Comparison of ENCODE assay signal across 22 mouse cellular contexts in the genomic region with DNA sequence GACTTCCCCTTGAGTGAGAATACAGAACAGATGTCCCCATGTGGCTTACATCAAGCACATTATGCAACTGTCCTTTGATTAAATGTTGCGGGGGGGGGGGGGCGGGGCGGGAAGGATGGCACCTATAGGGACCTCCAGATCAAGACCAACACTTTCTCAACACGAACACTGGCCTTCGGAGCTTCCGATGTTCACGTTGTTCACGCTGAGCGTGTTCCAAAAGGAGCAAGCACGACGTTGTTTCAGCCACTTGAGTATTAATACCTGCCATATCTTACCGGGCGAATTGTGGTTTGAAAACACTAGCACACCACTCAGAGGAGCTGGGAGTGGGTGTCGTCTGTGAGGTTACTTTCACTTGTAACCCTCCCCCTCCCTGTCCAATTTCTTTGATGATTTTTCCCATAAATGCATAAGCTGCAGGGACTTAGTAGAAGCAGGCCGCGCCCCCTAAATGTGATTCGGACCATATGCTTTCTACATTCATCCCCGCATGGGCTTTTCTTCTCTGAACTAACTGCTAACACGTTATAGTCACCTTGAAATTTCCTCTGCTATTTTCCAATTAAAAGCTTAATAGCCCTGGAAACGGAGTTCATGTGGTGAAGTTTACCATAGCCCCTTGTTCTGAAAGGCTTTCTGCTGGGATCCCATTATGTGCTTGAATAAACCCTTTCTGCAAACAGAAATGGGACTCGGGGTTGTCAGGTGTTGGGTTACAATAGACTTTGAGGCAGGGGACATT. TPM values are rescaled to one million over a fixed set of nuclear protein-coding genes. Genes with fewer than 3 reads are reported as not detected.
A peak's percentile ranks its signal among the peaks of the same experiment; 100 is the strongest.
DNase-seq lines count a peak whose midpoint lies in the region; ATAC-seq and TF ChIP-seq lines count a peak whose summit lies in the region.
"Had no signal": no experiment of that assay in that cellular context is flagged by ENCODE, and none has a peak within 500 bp of the region (broad histone marks: within the 10 kb centered on the region; RNA-seq: fewer than 3 reads in every experiment).

No protein-coding gene starts in this region.

- H3K4me1 ChIP-seq in limb, embryonic 11.5 days (ENCODE audit: control insufficient read depth, insufficient read depth, low read length) = peaks cover 23% of the 10 kb centered on the region
- H3K4me1 ChIP-seq in limb, embryonic 10.5 days = peaks cover 81% of the 10 kb centered on the region
- H3K4me1 ChIP-seq in embryonic facial prominence, embryonic 14.5 days (ENCODE audit: control insufficient read depth, insufficient read depth, low read length) = peaks cover 10% of the 10 kb centered on the region
- H3K4me1 ChIP-seq in forebrain, postnatal 0 days (ENCODE audit: insufficient read depth) = peaks cover 10% of the 10 kb centered on the region

- H3K4me2 ChIP-seq in limb, embryonic 11.5 days (ENCODE audit: low read depth, severe bottlenecking) = no peak overlapping the region
- no peak overlapping the region for H3K4me2 ChIP-seq in embryonic facial prominence, embryonic 14.5 days (ENCODE audit: low read depth, low read length)
- no peak overlapping the region for H3K4me2 ChIP-seq in forebrain, postnatal 0 days (ENCODE audit: low read depth)
- H3K4me2 ChIP-seq: heart, embryonic 11.5 days; lung, embryonic 14.5 days had no signal

- no peak overlapping the region for H3K4me3 ChIP-seq in limb, embryonic 11.5 days (ENCODE audit: low read depth, low read length)
- no peak overlapping the region for H3K4me3 ChIP-seq in limb, embryonic 10.5 days
- H3K4me3 ChIP-seq in embryonic facial prominence, embryonic 14.5 days (ENCODE audit: low read depth, low read length) = peak overlapping the region; percentile 15; the same call in 1 of the 2 replicates
- H3K4me3 ChIP-seq in forebrain, postnatal 0 days (ENCODE audit: low read depth, low read length) = no peak overlapping the region
- H3K4me3 ChIP-seq: erythroblast, embryonic 14.5 days had no signal

- H3K27ac ChIP-seq in limb, embryonic 11.5 days (replicated peaks; ENCODE audit: low read depth, low read length) = no peak overlapping the region
- no peak overlapping the region for H3K27ac ChIP-seq in limb, embryonic 10.5 days
- H3K27ac ChIP-seq in embryonic facial prominence, embryonic 14.5 days (replicated peaks; ENCODE audit: low read depth, low read length) = no peak overlapping the region
- no peak overlapping the region for H3K27ac ChIP-seq in forebrain, postnatal 0 days (ENCODE audit: low read depth, low read length)
- H3K27ac ChIP-seq: macrophage had no signal

- no peak for ATAC-seq in limb, embryonic 11.5 days (ENCODE audit: insufficient number of reproducible peaks, low FRiP score, low TSS enrichment, low read depth)
- ATAC-seq in embryonic facial prominence, embryonic 14.5 days (ENCODE audit: low read depth) = peak; percentile 31; the same call in 1 of the 2 replicates
- no peak for ATAC-seq in forebrain, postnatal 0 days

- H3K9me3 ChIP-seq in limb, embryonic 11.5 days (ENCODE audit: control insufficient read depth, low read length) = no peaks in the 10 kb centered on the region
- no peaks in the 10 kb centered on the region for H3K9me3 ChIP-seq in limb, embryonic 10.5 days (replicated peaks)
- H3K9me3 ChIP-seq in embryonic facial prominence, embryonic 14.5 days (ENCODE audit: control insufficient read depth, low read length) = no peaks in the 10 kb centered on the region
- H3K9me3 ChIP-seq in forebrain, postnatal 0 days (ENCODE audit: low read length) = no peaks in the 10 kb centered on the region

- no peaks in the 10 kb centered on the region for H3K36me3 ChIP-seq in limb, embryonic 11.5 days (ENCODE audit: control insufficient read depth, insufficient read depth, low read length)
- H3K36me3 ChIP-seq in limb, embryonic 10.5 days = no peaks in the 10 kb centered on the region
- no peaks in the 10 kb centered on the region for H3K36me3 ChIP-seq in embryonic facial prominence, embryonic 14.5 days (ENCODE audit: control insufficient read depth, insufficient read depth, low read length)
- H3K36me3 ChIP-seq in forebrain, postnatal 0 days (ENCODE audit: insufficient read depth) = no peaks in the 10 kb centered on the region

- under 1% methylated on average over 21 of the region's 21 CpGs for WGBS in limb, embryonic 11.5 days
- under 1% methylated on average over 21 of the region's 21 CpGs for WGBS in limb, embryonic 10.5 days
- WGBS in embryonic facial prominence, embryonic 14.5 days = 2% methylated on average over 21 of the region's 21 CpGs
- WGBS in forebrain, postnatal 0 days = under 1% methylated on average over 21 of the region's 21 CpGs

- H3K9ac ChIP-seq in limb, embryonic 11.5 days (ENCODE audit: low read length) = no peak overlapping the region
- H3K9ac ChIP-seq in embryonic facial prominence, embryonic 14.5 days (ENCODE audit: low read depth, low read length) = no peak overlapping the region
- H3K9ac ChIP-seq in forebrain, postnatal 0 days = no peak overlapping the region
- H3K9ac ChIP-seq: lung, embryonic 14.5 days had no signal

- peaks cover 76% of the 10 kb centered on the region for H3K27me3 ChIP-seq in limb, embryonic 11.5 days (ENCODE audit: control insufficient read depth, insufficient read depth, low read length)
- peaks cover 100% of the 10 kb centered on the region for H3K27me3 ChIP-seq in limb, embryonic 10.5 days (ENCODE audit: low read depth, poor library complexity, severe bottlenecking)
- peaks cover 99% of the 10 kb centered on the region for H3K27me3 ChIP-seq in embryonic facial prominence, embryonic 14.5 days (replicated peaks; ENCODE audit: control insufficient read depth, insufficient read depth, low read length)
- H3K27me3 ChIP-seq in forebrain, postnatal 0 days (ENCODE audit: insufficient read depth, low read length) = peaks cover 79% of the 10 kb centered on the region

- TF ChIP-seq CTCF in forebrain, postnatal 0 days (IDR thresholded peaks at IDR 0.05; ENCODE audit: low read depth) = no peak

- peak; percentile 66 for DNase-seq in limb, embryonic 11.5 days (ENCODE audit: low spot score)
- no peak for DNase-seq in limb, embryonic 10.5 days (ENCODE audit: low spot score)
- peak; percentile 72 for DNase-seq in embryo, embryonic 10.5 days (ENCODE audit: low spot score)
- DNase-seq in embryonic facial prominence, embryonic 14.5 days (ENCODE audit: low spot score) = peak; percentile 73
- DNase-seq in forebrain, postnatal 0 days = peak; percentile 37
- no peak for DNase-seq in testis, postnatal 14 days (ENCODE audit: low spot score)
- no peak for DNase-seq in cerebellum, adult 8-10 months
- no peak for DNase-seq in lung, postnatal 14 days
- DNase-seq: adrenal gland, adult 8-10 months; cerebellum, adult 11-12 months; gastrocnemius, postnatal 25 days; heart, postnatal 14 days; kidney, adult 2 months; kidney, postnatal 14 days; lung, embryonic 14.5 days; right cerebral cortex, adult 18-20 months had no signal

RNA-seq across cellular contexts. Expression of gene Dmrt3, which starts 2.5 kb away (rescaled TPM):
- polyA plus RNA-seq in limb, embryonic 11.5 days (2014; fragmentation: Nextera tagmentation; extraction: Ambion mirVana) = 0.05 and 0.07 TPM in 2 replicates
- 0.10 and 0.26 TPM in 2 replicates for polyA plus RNA-seq in limb, embryonic 10.5 days (2016; fragmentation: Nextera tagmentation; extraction: Ambion mirVana)
- polyA plus RNA-seq in embryonic facial prominence, embryonic 14.5 days (2014; fragmentation: Nextera tagmentation; extraction: Ambion mirVana) = 1.9 and 2.2 TPM in 2 replicates
- total RNA-seq in forebrain, postnatal 0 days (2014; rRNA removed) = 1.5 and 1.8 TPM in 2 replicates
- 1.5 and 2.1 TPM in 2 replicates for polyA plus RNA-seq in forebrain, postnatal 0 days (2015; fragmentation: Nextera tagmentation; extraction: Ambion mirVana)
- total RNA-seq: adrenal gland, adult 8-10 months; common myeloid progenitor, adult 5-6 weeks; gastrocnemius, postnatal 25 days; heart, postnatal 14 days; left cerebral cortex, adult 8-10 months; liver, adult 2 months had no signal
- polyA plus RNA-seq: erythroblast, embryonic 14.5 days; kidney, adult 2 months; liver, adult 2 months; macrophage had no signal

Comparison
In these comparisons a context has a peak if more than half of its experiments do, and no peak if none do; other contexts are left out.
1. DNase-seq: peak in limb, embryonic 11.5 days (single experiment), embryo, embryonic 10.5 days (single experiment), embryonic facial prominence, embryonic 14.5 days (single experiment) and forebrain, postnatal 0 days (single experiment); none in limb, embryonic 10.5 days (single experiment), testis, postnatal 14 days (single experiment), cerebellum, adult 8-10 months (single experiment) and lung, postnatal 14 days (single experiment).